Comparison of ENCODE assay signal across 10 mouse cellular contexts in the genomic region with DNA sequence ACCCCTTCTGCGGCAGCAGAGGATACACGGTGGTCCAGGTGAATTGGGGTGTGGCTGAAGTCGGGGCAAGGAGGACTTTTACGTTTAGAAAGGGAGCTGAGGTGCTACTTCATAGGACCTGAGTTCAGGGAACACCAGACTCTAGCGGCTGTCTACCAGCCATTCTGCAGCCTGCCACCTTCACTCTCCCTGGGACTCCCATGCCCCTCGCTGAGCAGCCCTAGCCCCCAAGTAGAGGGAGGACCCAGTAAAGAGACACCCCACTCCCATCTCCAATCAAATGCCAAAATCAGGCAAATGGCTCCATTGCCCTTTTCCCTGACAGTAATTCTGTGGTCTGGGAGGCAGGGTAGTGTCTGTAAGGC. TPM values are rescaled to one million over a fixed set of nuclear protein-coding genes. Genes with fewer than 3 reads are reported as not detected.
DNase-seq lines count a peak whose midpoint lies in the region; ATAC-seq and TF ChIP-seq lines count a peak whose summit lies in the region.
"Had no signal": no experiment of that assay in that cellular context is flagged by ENCODE, and none has a peak within 500 bp of the region (broad histone marks: within the 10 kb centered on the region; RNA-seq: fewer than 3 reads in every experiment).

No protein-coding gene starts in this region.

- TF ChIP-seq CTCF in gastrocnemius, adult 2 months (IDR thresholded peaks at IDR 0.05) = no peak
- no peak for TF ChIP-seq CTCF in heart, postnatal 0 days (IDR thresholded peaks at IDR 0.05; ENCODE audit: low read depth)
- TF ChIP-seq CTCF in liver, postnatal 0 days (IDR thresholded peaks at IDR 0.05; ENCODE audit: low read depth) = no peak

- H3K9me3 ChIP-seq in lung, embryonic 15.5 days = no peaks in the 10 kb centered on the region
- no peaks in the 10 kb centered on the region for H3K9me3 ChIP-seq in heart, postnatal 0 days (replicated peaks; ENCODE audit: control insufficient read depth, low read length)
- H3K9me3 ChIP-seq in liver, postnatal 0 days (ENCODE audit: low read length) = no peaks in the 10 kb centered on the region

- 5% methylated on average over 6 of the region's 6 CpGs for WGBS in lung, embryonic 15.5 days
- WGBS in heart, postnatal 0 days = 1% methylated on average over 6 of the region's 6 CpGs
- WGBS in liver, postnatal 0 days (ENCODE audit: insufficient replicate concordance) = 1% methylated on average over 6 of the region's 6 CpGs

- H3K4me2 ChIP-seq in lung, embryonic 15.5 days = peak overlapping the region; percentile 52
- peak overlapping the region; percentile 43 for H3K4me2 ChIP-seq in heart, postnatal 0 days (ENCODE audit: low read depth, low read length)
- peak overlapping the region; percentile 83 for H3K4me2 ChIP-seq in liver, postnatal 0 days (ENCODE audit: low read depth, low read length)

- peaks cover 16% of the 10 kb centered on the region for H3K4me1 ChIP-seq in lung, embryonic 15.5 days
- H3K4me1 ChIP-seq in heart, postnatal 0 days (ENCODE audit: control insufficient read depth, insufficient read depth) = peaks cover 15% of the 10 kb centered on the region; the same call in 1 of the 2 replicates
- peaks cover 54% of the 10 kb centered on the region for H3K4me1 ChIP-seq in liver, postnatal 0 days (ENCODE audit: insufficient read depth)

- intact Hi-C loops in gastrocnemius, adult 2 months (cut with DNase I) = no loop called here

- peak overlapping the region; percentile 59 for H3K4me3 ChIP-seq in gastrocnemius, adult 2 months
- H3K4me3 ChIP-seq in lung, embryonic 15.5 days = peak overlapping the region; percentile 17
- H3K4me3 ChIP-seq in heart, postnatal 0 days (ENCODE audit: low read depth, low read length) = peak overlapping the region; percentile 2; the same call in 1 of the 2 replicates
- H3K4me3 ChIP-seq in liver, postnatal 0 days (ENCODE audit: low read depth, low read length) = peak overlapping the region; percentile 50

- no peak for DNase-seq in gastrocnemius, adult 2 months
- no peak for DNase-seq in gastrocnemius, postnatal 10 days
- DNase-seq in lung, adult 18-20 months = no peak
- no peak for DNase-seq in heart, postnatal 0 days (ENCODE audit: low spot score)
- no peak for DNase-seq in liver, postnatal 0 days
- no peak for DNase-seq in cerebellum, adult 11-12 months
- no peak for DNase-seq in embryo, embryonic 9.5 days (ENCODE audit: extremely low spot score)

- ATAC-seq in lung, embryonic 15.5 days (ENCODE audit: borderline replicate concordance, extremely low read depth, low FRiP score, low TSS enrichment) = 0 out of 2 replicates have a peak, but pooled peaks have one; percentile 3
- ATAC-seq in heart, postnatal 0 days (ENCODE audit: insufficient read depth, low read depth) = no peak
- ATAC-seq in liver, postnatal 0 days = peak; percentile 10

- no peaks in the 10 kb centered on the region for H3K27me3 ChIP-seq in lung, embryonic 15.5 days
- H3K27me3 ChIP-seq in heart, postnatal 0 days (ENCODE audit: control insufficient read depth, insufficient read depth, low read length) = no peaks in the 10 kb centered on the region
- H3K27me3 ChIP-seq in liver, postnatal 0 days (ENCODE audit: insufficient read depth, low read length) = no peaks in the 10 kb centered on the region

- peaks cover 30% of the 10 kb centered on the region for H3K36me3 ChIP-seq in lung, embryonic 15.5 days
- peaks cover 34% of the 10 kb centered on the region for H3K36me3 ChIP-seq in heart, postnatal 0 days (replicated peaks; ENCODE audit: control insufficient read depth, insufficient read depth, low read length)
- H3K36me3 ChIP-seq in liver, postnatal 0 days (replicated peaks; ENCODE audit: insufficient read depth, low read length) = peaks cover 33% of the 10 kb centered on the region

- H3K9ac ChIP-seq in lung, embryonic 15.5 days = peak overlapping the region; percentile 16; the same call in 1 of the 2 replicates
- 0 out of 2 replicates have a peak overlapping the region, but pooled peaks have one; percentile 29 for H3K9ac ChIP-seq in heart, postnatal 0 days (replicated peaks; ENCODE audit: low read depth, low read length)
- peak overlapping the region; percentile 66 for H3K9ac ChIP-seq in liver, postnatal 0 days (replicated peaks)

- no peak overlapping the region for H3K27ac ChIP-seq in gastrocnemius, adult 2 months
- no peak overlapping the region; the same call in 1 of the 2 replicates for H3K27ac ChIP-seq in lung, embryonic 15.5 days
- no peak overlapping the region for H3K27ac ChIP-seq in heart, postnatal 0 days (ENCODE audit: low read depth)
- H3K27ac ChIP-seq in liver, postnatal 0 days (ENCODE audit: low read depth) = peak overlapping the region; percentile 92

- TF ChIP-seq EP300 in heart, postnatal 0 days (IDR thresholded peaks at IDR 0.05; ENCODE audit: low read depth) = no peak
- TF ChIP-seq EP300 in liver, postnatal 0 days (IDR thresholded peaks at IDR 0.05; ENCODE audit: low read depth) = no peak

RNA-seq across cellular contexts. Expression of a gene that starts 0.3 kb away (rescaled TPM):
- under 1 TPM in 1 of 2 experiments, not detected in 1; 0.33 TPM for total RNA-seq in gastrocnemius, adult 2 months (2021)
- 1 to 10 TPM in 1 of 2 experiments, under 1 TPM in 1; 0.52 to 1.8 TPM for total RNA-seq in gastrocnemius, postnatal 10 days (2021)
- 0.72 and 1.9 TPM in 2 replicates for polyA plus RNA-seq in lung, embryonic 15.5 days (2015; fragmentation: Nextera tagmentation; extraction: Ambion mirVana)
- total RNA-seq in heart, postnatal 0 days (2014; rRNA removed; ENCODE audit: low replicate concordance) = 1.5 TPM in 1 of 2 replicates, not detected in the other
- polyA plus RNA-seq in heart, postnatal 0 days (2015; fragmentation: Nextera tagmentation; extraction: Ambion mirVana) = 0.44 and 0.60 TPM in 2 replicates
- polyA plus RNA-seq in liver, postnatal 0 days (2015; fragmentation: Nextera tagmentation; extraction: Ambion mirVana) = 5.2 and 6.0 TPM in 2 replicates
- polyA plus RNA-seq: embryonic facial prominence, embryonic 11.5 days had no signal

RNA-seq across cellular contexts. Expression of a gene that starts 15.5 kb away (rescaled TPM):
- 10 to 100 TPM; 31.1 to 42.1 TPM for total RNA-seq in gastrocnemius, adult 2 months (2021)
- total RNA-seq in gastrocnemius, postnatal 10 days (2021) = 10 to 100 TPM; 50.4 to 51.6 TPM
- polyA plus RNA-seq in lung, embryonic 15.5 days (2015; fragmentation: Nextera tagmentation; extraction: Ambion mirVana) = 55.0 and 56.0 TPM in 2 replicates
- 26.7 and 29.8 TPM in 2 replicates for total RNA-seq in heart, postnatal 0 days (2014; rRNA removed; ENCODE audit: low replicate concordance)
- polyA plus RNA-seq in heart, postnatal 0 days (2015; fragmentation: Nextera tagmentation; extraction: Ambion mirVana) = 51.9 and 52.6 TPM in 2 replicates
- 68.2 and 71.3 TPM in 2 replicates for polyA plus RNA-seq in liver, postnatal 0 days (2015; fragmentation: Nextera tagmentation; extraction: Ambion mirVana)

RNA-seq across cellular contexts. Expression of a gene that starts 15.6 kb away (rescaled TPM):
- total RNA-seq in gastrocnemius, adult 2 months (2021) = 10 to 100 TPM; 18.6 to 22.4 TPM
- 10 to 100 TPM; 21.4 to 32.2 TPM for total RNA-seq in gastrocnemius, postnatal 10 days (2021)
- 29.3 and 31.7 TPM in 2 replicates for polyA plus RNA-seq in lung, embryonic 15.5 days (2015; fragmentation: Nextera tagmentation; extraction: Ambion mirVana)
- total RNA-seq in heart, postnatal 0 days (2014; rRNA removed; ENCODE audit: low replicate concordance) = 22.8 and 28.3 TPM in 2 replicates
- polyA plus RNA-seq in heart, postnatal 0 days (2015; fragmentation: Nextera tagmentation; extraction: Ambion mirVana) = 9.9 and 12.2 TPM in 2 replicates
- 6.5 and 8.7 TPM in 2 replicates for polyA plus RNA-seq in liver, postnatal 0 days (2015; fragmentation: Nextera tagmentation; extraction: Ambion mirVana)

RNA-seq across cellular contexts. Expression of a gene that starts 51.3 kb away (rescaled TPM):
- total RNA-seq in gastrocnemius, adult 2 months (2021) = not detected
- not detected for total RNA-seq in gastrocnemius, postnatal 10 days (2021)
- not detected in 2 replicates for polyA plus RNA-seq in lung, embryonic 15.5 days (2015; fragmentation: Nextera tagmentation; extraction: Ambion mirVana)
- total RNA-seq in heart, postnatal 0 days (2014; rRNA removed; ENCODE audit: low replicate concordance) = not detected in 2 replicates
- not detected in 2 replicates for polyA plus RNA-seq in heart, postnatal 0 days (2015; fragmentation: Nextera tagmentation; extraction: Ambion mirVana)
- not detected in 2 replicates for polyA plus RNA-seq in liver, postnatal 0 days (2015; fragmentation: Nextera tagmentation; extraction: Ambion mirVana)
- total RNA-seq: adrenal gland, adult 18-20 months had no signal

Comparison
In these comparisons a context has a peak if more than half of its experiments do, and no peak if none do; other contexts are left out.
1. H3K4me3 ChIP-seq: peak in every context shown above with its lines; median percentile 59 in gastrocnemius, adult 2 months; 50 in liver, postnatal 0 days; 17 in lung, embryonic 15.5 days; 2 in heart, postnatal 0 days.
2. H3K9ac ChIP-seq: peak in every context shown above with its lines; median percentile 66 in liver, postnatal 0 days; 29 in heart, postnatal 0 days; 16 in lung, embryonic 15.5 days.